Mouse (Mus musculus): ENCODE measurements around the gene Cacnb2. TPM values are rescaled to one million over a fixed set of nuclear protein-coding genes. Genes with fewer than 3 reads are reported as not detected.

Cacnb2 gene
- polyA plus RNA-seq, 1 experiment, result 6.3 TPM

DNA sequence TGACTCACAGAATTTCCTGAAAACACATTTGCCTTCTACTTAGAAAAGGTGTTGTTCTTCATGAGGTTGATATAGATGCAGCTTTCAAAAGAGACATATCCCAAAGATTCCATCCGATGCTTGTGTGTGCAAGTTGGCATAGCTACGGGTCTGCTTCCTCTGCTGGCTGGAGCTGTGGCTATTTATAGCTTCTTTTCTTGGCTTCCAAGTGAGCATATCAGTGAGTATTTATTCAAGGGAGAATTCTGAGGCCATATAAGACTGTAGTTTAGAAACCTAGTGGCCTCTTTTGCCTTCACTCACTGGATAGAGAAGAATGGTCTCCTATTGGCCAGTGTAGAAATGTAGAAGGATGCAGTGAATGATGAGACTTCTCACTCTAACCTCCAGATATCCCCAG, 38.2 kb downstream of the Cacnb2 start:
- 12% methylated on average over 2 of the region's 2 CpGs for WGBS
- peaks cover 6% of the 10 kb centered on the region for H3K4me1 ChIP-seq (ENCODE audit: control insufficient read depth, insufficient read depth, low read length)
- no peak overlapping the region for H3K4me3 ChIP-seq (replicated peaks; ENCODE audit: extremely low read depth, low read depth, low read length)
- TF ChIP-seq CTCF (IDR thresholded peaks at IDR 0.05; ENCODE audit: insufficient read depth, low read length) (no peak), POLR2A (IDR thresholded peaks at IDR 0.05; ENCODE audit: borderline replicate concordance, extremely low read depth, low read depth, low read length) (no peak)
- no peak for DNase-seq

- no peaks in the 10 kb centered on the region for H3K4me1 ChIP-seq (ENCODE audit: control insufficient read depth, insufficient read depth, low read length)
- no peak overlapping the region for H3K4me3 ChIP-seq (replicated peaks; ENCODE audit: extremely low read depth, low read depth, low read length)
- DNase-seq, result no peak
- TF ChIP-seq POLR2A (IDR thresholded peaks at IDR 0.05; ENCODE audit: borderline replicate concordance, extremely low read depth, low read depth, low read length) (no peak), CTCF (IDR thresholded peaks at IDR 0.05; ENCODE audit: insufficient read depth, low read length) (no peak)
- 46% methylated on average over 2 of the region's 2 CpGs for WGBS
Measured at GRCm38 (mm10) chr2:14651268-14651667, 48.4 kb downstream of the Cacnb2 start.

DNA sequence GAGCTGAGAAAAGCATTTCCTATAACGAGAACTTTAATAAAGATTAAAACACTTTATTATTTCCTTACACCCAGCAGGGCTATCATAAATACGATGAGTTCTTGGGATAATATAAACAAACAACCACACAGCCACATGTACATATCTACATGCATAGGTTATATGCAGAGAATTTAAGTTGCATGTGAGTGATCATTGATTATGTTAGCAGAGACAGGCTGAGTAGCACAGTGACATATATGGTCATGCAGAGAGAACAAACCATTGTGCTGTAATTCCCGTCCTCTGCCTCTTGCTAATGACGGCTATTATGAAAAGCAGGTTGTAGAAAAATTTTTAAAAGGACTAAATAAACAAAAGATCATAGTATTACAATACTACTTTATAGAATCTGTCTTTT, 53.8 kb downstream of the Cacnb2 start:
- Histone ChIP-seq H3K4me1 (ENCODE audit: control insufficient read depth, insufficient read depth, low read length) (no peaks in the 10 kb centered on the region), H3K4me3 (replicated peaks; ENCODE audit: extremely low read depth, low read depth, low read length) (no peak overlapping the region)
- no peak for DNase-seq
- 68% methylated on average over 4 of the region's 4 CpGs for WGBS
- TF ChIP-seq POLR2A (IDR thresholded peaks at IDR 0.05; ENCODE audit: borderline replicate concordance, extremely low read depth, low read depth, low read length) (no peak), CTCF (IDR thresholded peaks at IDR 0.05; ENCODE audit: insufficient read depth, low read length) (no peak)

DNA sequence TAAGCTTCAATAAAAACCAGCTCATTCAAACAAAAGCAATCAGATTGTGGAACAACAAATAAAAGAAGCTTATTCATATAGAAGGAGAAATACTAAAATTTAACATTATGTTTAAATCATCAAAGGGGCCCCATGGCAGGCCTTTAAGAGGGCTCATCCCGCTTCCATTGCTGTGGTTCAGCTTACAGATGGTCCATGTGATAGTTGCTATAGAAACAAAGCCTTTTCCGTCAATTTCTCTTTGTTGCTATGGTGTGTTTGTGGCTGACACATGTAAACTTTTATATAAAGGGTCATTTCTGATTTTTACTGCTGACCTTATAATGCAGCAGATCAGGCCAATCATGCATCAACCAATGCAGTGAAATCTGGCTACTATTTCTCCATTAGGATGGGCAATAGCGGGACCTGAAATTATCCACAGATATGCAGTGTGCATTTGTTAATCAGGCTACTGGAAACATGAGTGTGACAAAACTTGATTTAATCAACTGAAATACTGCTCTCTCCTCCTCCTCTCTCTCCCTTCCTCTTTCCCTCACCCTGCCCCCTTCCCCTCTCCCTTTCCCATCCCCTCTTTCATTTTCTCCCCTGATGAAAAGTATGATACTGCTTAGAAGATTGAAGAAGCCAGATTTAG, 54.4 kb downstream of the Cacnb2 start:
- DNase-seq, result no peak
- 67% methylated on average over 3 of the region's 3 CpGs for WGBS
- TF ChIP-seq POLR2A (IDR thresholded peaks at IDR 0.05; ENCODE audit: borderline replicate concordance, extremely low read depth, low read depth, low read length) (no peak), CTCF (IDR thresholded peaks at IDR 0.05; ENCODE audit: insufficient read depth, low read length) (no peak)
- H3K4me1 ChIP-seq (ENCODE audit: control insufficient read depth, insufficient read depth, low read length), result no peaks in the 10 kb centered on the region
- H3K4me3 ChIP-seq (replicated peaks; ENCODE audit: extremely low read depth, low read depth, low read length), result no peak overlapping the region

DNA sequence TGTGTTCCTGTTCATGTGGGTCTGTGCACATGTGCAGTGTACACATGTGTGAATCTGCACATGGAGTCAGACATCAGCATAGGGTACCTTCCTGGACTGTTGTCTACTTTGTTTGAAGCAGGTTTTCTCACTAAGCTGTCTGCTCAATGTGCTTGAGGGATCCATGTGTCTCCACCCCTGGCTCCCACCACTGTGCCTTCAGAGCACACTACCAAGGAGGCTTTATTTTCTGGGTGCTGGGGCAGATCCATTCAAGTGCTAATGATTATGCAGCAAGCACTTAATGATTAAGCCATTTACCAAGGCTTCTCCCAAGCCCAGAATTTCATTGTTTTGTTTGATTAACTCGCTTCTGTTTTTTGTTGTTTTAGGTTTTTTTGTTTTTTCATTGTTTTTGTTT, 62.3 kb downstream of the Cacnb2 start:
- WGBS, result 54% methylated on average over 1 of the region's 1 CpGs
- no peak overlapping the region for H3K4me3 ChIP-seq (replicated peaks; ENCODE audit: extremely low read depth, low read depth, low read length)
- DNase-seq, result no peak

GRCm38 (mm10) chr2:14672117-14672516, 69.2 kb downstream of the Cacnb2 start:
- TF ChIP-seq CTCF (IDR thresholded peaks at IDR 0.05; ENCODE audit: insufficient read depth, low read length), result no peak
- TF ChIP-seq POLR2A (IDR thresholded peaks at IDR 0.05; ENCODE audit: borderline replicate concordance, extremely low read depth, low read depth, low read length), result no peak
- 95% methylated on average over 8 of the region's 8 CpGs for WGBS
- DNase-seq, result no peak
- no peaks in the 10 kb centered on the region for H3K4me1 ChIP-seq (ENCODE audit: control insufficient read depth, insufficient read depth, low read length)
- H3K4me3 ChIP-seq (replicated peaks; ENCODE audit: extremely low read depth, low read depth, low read length), result no peak overlapping the region

More for the DNA sequence above, 62.3 kb downstream of the Cacnb2 start:
- TF ChIP-seq POLR2A (IDR thresholded peaks at IDR 0.05; ENCODE audit: borderline replicate concordance, extremely low read depth, low read depth, low read length) (no peak), CTCF (IDR thresholded peaks at IDR 0.05; ENCODE audit: insufficient read depth, low read length) (no peak)
- no peaks in the 10 kb centered on the region for H3K4me1 ChIP-seq (ENCODE audit: control insufficient read depth, insufficient read depth, low read length)

- WGBS, result 20% methylated on average over 6 of the region's 6 CpGs
- Histone ChIP-seq H3K4me1 (ENCODE audit: control insufficient read depth, insufficient read depth, low read length) (no peaks in the 10 kb centered on the region), H3K4me3 (replicated peaks; ENCODE audit: extremely low read depth, low read depth, low read length) (no peak overlapping the region)
- DNase-seq, result peak; percentile 9
- TF ChIP-seq POLR2A (IDR thresholded peaks at IDR 0.05; ENCODE audit: borderline replicate concordance, extremely low read depth, low read depth, low read length) (no peak), CTCF (IDR thresholded peaks at IDR 0.05; ENCODE audit: insufficient read depth, low read length) (peak; percentile 38)
Measured at GRCm38 (mm10) chr2:14676885-14677516, 74.1 kb downstream of the Cacnb2 start.

GRCm38 (mm10) chr2:14684231-14684630, 81.3 kb downstream of the Cacnb2 start:
- Histone ChIP-seq H3K4me1 (ENCODE audit: control insufficient read depth, insufficient read depth, low read length) (no peaks in the 10 kb centered on the region), H3K4me3 (replicated peaks; ENCODE audit: extremely low read depth, low read depth, low read length) (no peak overlapping the region)
- TF ChIP-seq POLR2A (IDR thresholded peaks at IDR 0.05; ENCODE audit: borderline replicate concordance, extremely low read depth, low read depth, low read length) (no peak), CTCF (IDR thresholded peaks at IDR 0.05; ENCODE audit: insufficient read depth, low read length) (no peak)
- DNase-seq, result no peak

DNA sequence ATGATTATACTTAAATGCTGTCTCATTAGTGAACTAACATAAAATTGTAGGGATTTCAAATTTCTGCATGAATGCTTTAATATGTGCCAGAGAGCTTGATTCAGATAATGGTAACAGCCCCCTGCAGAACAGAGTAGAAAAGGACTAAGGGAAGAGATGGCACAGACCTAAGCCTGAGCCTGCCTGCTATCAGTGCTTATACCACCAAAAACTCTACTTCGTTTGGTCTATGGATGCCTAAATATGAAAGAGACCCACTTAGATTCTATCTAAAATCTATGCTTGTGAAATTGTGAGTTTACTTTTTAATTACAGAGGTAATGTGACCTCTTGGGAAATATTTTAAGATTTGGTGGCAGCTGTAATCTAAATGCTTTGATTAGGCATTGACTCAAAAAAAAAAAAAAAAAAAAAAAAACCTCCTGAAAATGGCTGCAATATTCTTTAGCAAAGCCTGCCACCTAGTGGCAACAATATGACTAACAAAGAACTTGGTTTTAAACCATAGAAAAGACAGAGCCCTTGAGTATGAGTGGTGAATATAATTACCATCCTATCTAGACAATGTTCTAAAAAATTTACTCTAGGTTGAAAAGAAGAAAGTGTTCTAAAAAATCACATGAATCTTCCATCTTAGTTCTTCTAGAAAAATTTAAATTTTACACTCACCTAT, 100.2 kb downstream of the Cacnb2 start:
- 75% methylated on average over 1 of the region's 1 CpGs for WGBS
- peak; percentile 1; the same call in 1 of the 2 replicates for TF ChIP-seq CTCF (IDR thresholded peaks at IDR 0.05; ENCODE audit: insufficient read depth, low read length)
- no peak for TF ChIP-seq POLR2A (IDR thresholded peaks at IDR 0.05; ENCODE audit: borderline replicate concordance, extremely low read depth, low read depth, low read length)
- no peak for DNase-seq
- Histone ChIP-seq H3K4me3 (replicated peaks; ENCODE audit: extremely low read depth, low read depth, low read length) (no peak overlapping the region), H3K4me1 (ENCODE audit: control insufficient read depth, insufficient read depth, low read length) (no peaks in the 10 kb centered on the region)

All from lung, adult 2 months (tissue).